Mouse (Mus musculus): Measurements from ENCODE around the gene Lfng. TPM values are rescaled to one million over a fixed set of nuclear protein-coding genes. Genes with fewer than 3 reads are reported as not detected.

The Lfng gene
- total RNA-seq, 2 experiments from 2014 or later, result 7.1 to 9.0 TPM

DNA sequence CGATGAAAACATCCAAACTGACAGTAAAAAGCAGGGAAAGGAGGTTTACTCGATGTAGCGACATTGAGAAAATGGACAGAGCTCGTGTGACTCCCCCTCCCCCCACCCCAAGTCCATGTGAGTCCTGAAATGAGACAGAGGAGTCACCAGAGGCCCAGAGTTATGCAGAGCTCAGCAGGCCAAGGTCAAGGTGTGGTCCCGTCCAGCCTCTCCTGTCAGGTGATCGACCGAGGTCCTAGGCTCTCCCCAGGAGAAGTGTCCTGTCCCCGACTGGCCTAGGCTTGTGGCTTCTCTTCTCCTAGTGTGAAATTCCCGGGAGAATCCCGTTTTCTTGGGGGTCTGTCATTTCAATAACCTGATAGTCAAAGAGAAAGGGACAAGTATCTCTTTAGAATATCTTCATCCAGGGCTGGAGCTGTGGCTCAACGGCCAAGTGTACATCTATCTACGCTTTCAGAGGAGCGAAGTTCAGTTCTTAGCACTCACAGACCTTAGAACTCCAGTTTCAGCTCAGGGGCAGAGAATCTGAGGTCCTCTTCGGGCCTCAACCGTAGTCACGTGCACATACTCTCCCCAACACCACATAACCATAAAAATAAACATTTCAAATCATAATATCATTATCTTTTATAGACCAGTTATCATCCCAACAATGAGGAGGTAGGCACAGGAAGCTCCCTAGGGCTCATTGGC lies 17.9 kb upstream of the Lfng start:
- DNase-seq, result no peak

DNA sequence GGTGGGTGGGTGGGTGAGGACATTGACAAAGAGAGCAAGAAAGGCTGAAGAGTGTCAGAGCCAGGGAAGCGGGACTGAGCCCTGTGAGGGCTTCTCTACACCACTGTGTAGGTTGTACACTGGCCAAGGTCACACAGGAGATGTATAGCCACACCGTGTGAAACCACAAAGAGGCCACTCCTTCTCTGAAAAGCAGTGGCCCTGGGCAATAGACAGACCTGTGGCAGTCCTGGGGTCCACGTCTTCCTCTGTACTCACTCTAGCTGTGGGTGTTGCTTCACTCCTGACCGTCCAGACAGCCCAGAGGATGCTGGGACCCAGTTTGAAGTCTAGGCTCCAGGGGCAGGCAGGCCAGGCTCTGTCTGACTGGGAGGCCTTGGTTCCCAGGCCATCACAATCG lies 12.3 kb upstream of the Lfng start:
- no peak for DNase-seq

DNA sequence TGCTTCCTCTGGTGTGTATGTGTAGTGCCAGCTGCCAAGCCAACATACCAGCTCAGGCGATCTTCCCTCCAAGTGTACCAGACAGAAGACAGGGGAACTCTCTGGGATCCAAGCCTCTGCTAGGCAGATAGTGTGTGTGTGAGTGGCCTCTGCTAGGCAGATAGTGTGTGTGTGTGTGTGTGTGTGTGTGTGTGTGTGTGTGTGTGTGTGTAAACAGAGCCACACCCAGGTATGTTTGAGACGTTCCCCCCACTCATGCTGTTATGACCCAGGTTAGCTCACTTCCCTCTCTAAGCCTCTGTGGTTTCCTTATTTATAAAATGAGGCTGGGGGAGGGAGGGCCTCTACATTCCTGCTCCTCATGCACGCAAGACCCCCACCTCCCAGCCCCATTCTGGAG lies 10.7 kb upstream of the Lfng start:
- no peak for DNase-seq

DNA sequence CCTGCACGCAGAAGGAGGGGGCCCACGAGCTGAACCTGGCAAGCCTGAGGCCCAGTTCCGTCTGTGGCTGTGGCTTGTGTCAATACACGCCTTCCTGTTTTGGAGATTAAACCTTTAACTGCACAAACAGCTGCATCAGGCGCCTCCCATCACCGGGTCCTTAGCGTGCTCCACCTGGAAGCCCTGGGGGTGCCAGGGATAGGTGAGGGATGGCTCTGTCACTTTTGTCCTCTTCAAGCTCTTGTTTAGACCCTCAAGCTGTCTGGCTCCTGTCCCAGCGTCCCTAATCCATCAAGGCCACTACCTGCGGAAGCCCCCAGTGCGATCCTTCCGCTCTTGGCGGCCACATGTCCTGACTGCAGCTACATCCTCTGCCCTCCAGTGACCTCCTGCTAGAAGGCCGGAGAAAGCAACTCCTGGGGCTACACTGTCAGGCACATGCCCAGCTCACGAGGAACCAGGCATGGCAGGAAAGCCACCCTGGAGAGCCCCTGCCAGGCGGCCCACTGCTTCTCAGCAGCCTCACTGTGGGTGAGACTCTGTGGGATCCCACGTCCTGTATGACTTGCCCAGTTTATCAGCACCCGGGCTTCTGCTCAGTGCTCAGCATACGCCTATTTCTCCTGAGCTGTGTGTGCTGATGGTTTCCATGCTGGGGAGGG lies 10.1 kb upstream of the Lfng start:
- DNase-seq, result no peak

DNA sequence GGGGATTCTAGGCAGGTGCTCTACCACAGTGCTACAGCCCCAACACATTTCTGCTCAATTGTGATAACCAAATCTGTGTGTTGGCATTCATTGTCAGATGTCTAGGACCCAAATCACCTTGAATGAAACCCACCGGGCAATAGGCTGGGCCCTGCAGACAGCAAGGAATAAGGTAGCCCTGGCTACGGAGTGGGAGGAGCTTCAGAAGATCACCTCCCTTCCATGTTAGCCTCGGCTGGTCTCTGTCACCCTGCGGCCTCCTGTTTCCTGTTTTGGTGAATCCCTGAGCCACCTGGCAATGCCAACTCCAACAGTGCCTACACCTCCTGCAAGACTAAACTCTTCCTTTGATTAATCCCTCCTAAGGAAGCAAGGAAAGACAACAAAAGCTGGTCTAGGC lies 9.3 kb upstream of the Lfng start:
- DNase-seq, result no peak

DNA sequence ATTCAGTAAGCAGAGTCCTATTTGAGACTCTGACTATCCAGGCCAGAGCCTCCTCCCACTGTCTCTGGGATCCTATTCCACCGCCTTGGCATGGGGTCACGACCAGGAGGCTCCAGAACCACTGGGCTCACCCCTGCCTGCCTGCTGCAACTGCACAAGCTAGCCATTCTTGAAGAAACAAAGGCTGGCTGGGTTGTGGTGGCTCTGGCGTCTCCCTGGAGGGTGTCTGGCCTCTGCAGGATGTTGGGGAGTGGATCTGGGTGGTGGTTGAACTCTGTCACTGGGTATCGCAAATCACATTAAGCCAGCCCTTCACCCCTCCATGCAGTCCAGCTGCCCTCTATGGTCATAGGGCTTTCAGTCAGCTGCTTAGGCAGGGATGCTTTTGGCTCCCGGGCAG lies 7.2 kb upstream of the Lfng start:
- DNase-seq, result no peak

DNA sequence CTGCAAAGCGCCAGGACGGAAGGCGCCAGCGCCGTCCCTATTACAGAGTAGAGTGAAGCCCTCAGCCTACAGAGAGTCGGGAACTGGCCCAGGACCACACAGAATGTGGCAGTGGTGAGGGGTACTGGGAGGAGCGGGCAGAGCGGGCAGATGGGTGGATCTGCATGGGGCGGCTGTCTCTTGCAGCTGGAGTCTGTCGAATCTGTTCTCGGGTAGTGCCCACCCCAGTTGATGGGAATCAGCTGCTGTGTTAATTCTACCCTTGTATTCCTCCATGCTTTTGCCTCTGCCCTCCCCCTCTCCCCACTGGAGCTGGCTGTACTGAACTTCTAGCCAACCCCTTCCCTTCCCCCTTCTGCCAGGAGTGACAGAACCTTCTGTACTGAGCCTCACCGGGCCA lies 5.4 kb upstream of the Lfng start:
- no peak for DNase-seq

DNA sequence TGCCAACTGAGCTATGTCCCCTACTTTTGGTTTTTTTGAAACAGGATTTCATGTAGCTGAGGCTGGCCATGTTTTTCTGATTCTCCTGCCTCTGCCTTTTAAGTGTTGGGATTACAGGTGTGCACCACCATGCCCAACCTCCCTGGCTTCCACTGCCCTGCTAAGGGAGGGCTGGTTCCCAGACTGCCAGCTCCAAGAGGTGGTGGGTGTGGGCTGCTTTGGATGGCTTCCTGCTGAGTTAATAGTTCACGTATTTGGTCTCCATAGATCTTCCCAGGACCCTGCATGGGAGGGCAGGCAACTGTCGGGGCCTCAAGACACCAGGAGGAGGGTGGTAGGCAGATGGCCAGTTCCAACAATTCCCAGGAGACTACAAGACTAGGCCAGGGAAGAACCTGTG lies 4.6 kb upstream of the Lfng start:
- no peak for DNase-seq

DNA sequence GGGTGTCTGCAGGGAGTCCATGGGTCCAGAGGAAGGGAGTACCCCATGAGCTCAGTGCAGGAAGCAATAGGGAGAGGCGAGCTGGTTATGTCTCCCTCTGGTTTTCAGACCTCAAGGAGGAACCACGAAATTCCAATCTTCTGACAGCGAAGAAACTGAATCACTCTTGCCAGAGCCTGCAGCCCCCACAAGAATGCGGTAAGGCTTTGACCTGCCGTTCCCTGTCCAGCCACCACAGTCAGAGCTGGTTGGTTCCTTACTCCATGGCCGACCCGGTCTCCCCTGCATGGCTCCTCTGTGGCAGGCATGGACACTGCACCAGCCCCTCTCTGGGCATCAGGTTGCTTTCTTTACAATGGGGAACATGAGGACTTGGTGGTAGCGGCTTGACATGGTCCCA lies 2.7 kb upstream of the Lfng start:
- DNase-seq, result no peak

DNA sequence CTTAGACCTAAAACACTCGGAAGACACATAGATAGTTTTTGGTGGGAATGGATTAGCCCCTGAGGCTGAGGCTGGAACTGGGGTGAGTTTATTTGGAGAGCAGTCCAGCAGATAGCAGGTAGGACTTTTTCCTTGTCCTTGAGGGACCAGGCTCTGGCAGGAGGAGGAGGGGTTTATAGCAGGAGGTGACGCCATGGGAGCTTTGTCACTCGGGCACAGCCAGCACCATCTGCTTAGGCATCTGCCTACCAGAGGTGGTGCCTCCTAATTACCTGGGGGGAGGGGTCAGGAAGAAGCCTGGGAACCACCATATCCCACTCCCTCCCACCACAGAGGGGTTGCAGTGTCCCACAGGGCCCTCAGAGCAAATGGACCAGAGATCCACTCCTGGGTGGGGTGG lies 1.9 kb upstream of the Lfng start:
- DNase-seq, result no peak

DNA sequence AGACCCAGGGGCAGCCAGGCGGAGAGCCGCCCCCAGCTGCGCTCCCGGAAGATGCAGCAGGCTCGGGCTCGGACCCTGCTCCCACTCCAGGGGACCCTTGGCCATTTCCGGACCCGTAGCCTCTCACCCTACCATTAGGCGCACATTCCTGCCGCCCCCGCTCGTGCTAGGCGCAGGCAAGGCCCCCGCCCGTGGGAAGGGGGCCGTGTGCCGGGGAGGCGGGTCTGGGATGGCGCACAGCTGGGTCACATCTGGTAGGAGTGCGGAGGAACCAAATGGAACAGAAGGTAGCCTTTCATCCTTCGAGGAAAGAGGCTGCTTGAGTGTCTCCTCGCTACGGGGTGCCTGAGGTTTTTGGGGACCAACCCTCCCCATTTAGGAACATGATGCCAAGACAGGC lies 734 bp upstream of the Lfng start:
- DNase-seq, result no peak

DNA sequence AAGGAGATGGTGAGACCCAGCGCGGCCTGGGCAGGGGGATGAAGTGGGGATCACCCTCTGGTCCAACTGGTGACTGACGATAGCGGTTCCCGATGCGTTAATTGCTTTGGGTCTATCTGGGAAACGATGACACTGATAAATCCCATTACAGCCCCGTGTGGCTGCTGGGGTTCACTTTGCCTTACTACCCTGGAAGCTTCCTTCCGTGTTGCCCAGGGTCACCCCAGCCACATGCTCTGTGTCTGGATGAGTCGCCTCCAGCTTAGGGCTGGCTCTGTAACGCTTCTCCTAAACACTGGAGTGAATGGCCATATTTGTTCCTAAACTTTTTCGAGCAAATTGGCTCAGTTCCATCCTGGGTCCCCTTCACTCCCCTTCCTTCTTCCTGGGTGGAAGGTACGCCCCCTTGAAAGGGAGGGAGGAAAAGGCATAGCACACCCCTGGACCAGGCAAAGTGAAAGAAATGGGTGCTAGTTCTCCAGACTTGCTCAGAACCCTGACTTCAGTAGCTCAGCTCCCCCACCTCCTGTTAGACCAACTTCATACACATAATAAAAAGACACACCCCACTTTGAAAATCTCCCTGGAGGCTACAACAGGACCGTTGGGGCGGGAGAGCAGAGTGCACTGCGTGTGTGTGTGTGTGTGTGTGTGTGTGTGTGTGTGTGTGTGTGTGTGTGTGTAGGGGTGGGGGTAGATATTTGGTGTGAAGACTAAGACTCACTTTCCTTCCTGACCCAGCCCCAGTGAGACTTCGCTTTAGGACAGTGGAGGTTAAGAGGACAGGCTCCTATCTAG lies 915 bp downstream of the Lfng start:
- no peak for DNase-seq

DNA sequence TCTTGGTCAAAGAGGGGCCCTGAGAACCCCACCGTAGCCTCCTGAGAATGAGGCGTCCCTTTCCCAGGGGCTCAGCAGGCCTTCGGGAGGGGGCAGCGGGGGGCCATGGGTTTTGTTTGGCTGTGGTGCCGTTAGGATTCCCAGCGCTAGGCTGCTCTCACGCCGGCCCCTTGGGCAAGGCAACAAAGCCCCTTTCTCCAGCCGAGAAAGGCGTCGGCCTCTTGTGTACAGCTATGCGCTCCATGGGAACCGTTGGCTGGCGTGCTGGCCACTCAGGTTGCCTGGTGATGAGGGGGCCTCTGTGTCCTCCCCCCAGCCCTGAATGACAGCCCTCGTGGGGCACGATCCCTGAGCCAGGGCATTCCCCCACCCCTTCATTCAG lies 1.5 kb downstream of the Lfng start:
- DNase-seq, result no peak

DNA sequence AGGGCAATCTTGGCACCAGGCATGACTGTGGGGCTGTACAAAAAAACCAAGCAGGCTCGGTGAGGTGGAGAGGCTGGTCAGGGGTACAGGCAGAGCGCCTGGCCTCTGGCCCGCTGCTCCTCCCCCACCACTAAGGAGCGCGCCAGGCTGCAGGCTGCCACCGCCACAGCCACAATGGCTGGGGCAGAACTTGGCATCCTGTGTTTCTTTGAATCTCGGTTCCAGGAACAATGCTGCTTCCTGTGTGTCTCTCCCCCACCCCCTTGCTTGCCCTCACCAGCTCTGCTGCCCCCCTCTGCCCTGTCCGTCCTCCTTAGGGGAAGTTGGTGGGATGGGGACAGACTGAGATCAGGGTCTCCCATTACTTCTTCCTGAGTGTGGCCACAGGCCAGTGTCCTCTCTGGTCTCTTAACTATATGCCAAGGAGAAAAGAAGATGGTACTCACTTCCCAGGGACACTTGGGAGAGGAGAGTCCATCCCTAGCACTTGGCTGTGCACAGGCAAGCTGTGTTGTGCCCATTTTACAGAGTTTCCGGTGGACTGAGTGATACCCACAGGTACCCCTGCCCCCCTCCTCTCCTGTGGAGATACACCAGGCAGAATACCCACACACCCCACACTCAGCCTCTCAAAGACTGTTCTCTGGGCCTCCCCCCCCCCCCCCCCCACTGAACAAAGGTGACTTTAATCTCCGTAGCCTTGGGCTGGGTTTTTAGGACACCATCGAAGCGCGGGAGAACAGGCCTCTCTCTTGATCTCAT lies 2.6 kb downstream of the Lfng start:
- DNase-seq, result no peak

DNA sequence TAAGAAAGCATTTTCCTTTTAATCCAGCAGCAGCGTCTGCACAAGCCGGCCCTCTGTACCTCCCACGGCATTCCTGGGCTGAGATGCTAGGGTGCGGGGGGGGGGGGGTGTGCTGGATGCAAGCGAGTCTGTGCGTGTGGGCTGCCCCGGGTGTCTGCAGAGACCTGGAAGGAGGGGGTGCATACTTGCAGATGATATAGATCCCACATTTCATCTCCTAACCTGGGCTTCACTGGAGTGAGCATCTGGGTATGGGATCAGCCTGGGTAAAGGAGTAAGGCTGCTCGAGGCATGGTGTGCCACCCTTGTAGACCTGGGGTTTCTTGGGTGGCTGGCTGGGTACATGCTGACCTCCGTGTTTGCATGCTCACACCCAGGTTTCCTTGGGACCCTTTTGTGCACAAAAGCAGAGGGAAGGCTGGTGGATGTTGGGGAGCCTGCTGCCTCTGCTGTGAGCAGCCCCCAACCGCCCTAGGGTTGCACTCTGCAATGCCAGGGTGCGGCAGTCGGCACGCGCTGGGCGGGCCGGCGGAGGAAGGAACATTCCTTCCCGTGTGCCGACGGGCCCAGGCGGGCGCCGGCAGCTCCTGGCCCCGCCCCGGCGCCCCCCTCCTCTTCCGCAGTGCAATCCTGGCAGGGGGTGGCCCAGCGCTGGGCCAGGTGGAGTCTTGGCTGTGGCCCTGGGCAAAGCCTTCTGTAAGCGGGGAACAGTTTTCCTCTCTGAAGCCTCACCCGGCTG lies 3.3 kb downstream of the Lfng start:
- peak; percentile 49 for DNase-seq

DNA sequence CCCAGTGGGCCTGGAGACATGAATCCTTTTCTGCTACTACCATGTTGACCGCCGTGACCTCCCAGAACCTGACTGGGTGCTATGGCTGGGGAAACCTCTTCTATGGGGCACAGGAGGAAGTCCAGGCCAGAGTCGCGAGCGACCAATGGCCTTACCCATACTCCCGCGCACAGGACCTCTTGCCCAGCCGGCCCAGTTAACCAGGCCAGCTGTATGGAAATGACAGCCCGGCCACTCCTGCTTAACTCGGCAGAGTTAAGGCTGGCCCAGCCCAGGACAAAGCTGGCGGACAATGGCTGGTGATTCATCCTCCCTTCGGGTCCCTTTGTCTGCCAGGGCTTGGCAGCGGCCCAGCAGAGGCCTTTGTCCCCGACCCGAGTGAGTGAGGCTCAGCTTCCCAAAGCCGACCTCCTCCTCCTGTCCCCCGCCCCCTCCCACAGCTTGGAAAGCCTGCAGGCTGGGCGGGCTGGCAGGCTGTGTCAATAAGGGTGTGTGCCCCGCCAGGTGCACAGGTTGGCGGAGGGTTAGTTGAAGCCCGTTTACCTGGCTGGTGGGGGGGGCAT lies 4.0 kb downstream of the Lfng start:
- peak; percentile 84 for DNase-seq

DNA sequence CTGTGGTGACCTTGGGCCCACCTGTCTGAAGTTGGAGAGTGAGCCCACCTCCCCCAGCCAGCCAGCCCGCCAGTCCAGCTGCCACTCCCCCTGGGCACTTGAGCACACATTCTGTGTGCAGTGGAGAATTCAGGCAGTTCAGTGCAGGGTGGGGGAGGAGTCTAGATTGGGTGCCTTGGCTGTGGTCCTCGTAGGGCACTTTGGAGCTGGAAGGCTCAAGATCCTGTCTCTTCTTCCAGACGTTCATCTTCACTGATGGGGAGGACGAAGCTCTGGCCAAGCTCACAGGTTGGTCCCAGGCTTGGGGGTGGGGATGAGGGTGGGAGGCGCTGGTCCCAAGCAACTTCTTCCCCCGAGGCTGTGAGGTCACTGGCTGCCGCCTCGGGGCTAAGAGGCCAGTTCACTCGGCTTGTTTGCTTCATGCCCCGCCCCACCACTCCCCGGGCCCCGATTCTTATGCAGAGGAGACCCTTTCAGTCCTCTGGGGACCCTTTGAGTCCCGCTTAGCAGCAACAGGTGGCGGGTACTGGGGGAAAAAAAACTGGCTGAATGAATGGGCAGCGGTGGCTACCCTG lies 4.6 kb downstream of the Lfng start:
- no peak for DNase-seq

DNA sequence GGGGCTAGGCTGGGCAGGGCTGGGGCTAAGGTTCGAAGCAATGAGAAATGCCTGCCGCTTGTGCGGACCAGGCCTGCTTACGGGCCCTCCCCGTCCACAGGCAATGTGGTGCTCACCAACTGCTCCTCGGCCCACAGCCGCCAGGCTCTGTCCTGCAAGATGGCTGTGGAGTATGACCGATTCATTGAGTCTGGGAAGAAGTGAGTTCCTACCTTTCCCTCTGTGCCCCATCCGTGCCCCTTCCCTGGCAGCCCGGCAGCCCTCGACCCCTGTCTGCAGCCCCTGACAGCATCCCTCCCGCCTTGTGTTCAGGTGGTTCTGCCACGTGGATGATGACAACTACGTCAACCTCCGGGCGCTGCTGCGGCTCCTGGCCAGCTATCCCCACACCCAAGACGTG lies 5.1 kb downstream of the Lfng start:
- no peak for DNase-seq

DNA sequence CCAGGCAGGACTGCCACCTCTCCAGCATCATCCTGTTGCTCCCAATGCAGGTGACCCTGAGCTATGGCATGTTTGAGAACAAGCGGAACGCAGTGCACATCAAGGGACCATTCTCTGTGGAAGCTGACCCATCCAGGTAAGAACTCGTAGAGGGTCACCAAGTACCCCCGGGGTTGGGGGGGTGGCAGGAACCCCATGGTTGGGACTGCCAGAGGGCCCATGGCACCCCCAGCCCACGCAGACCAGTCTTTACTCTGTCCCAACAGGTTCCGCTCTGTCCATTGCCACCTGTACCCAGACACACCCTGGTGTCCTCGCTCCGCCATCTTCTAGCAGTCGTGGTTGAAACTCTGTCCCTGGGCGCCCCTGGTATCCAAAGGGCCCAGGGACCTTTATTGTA lies 7.0 kb downstream of the Lfng start:
- DNase-seq, result no peak

DNA sequence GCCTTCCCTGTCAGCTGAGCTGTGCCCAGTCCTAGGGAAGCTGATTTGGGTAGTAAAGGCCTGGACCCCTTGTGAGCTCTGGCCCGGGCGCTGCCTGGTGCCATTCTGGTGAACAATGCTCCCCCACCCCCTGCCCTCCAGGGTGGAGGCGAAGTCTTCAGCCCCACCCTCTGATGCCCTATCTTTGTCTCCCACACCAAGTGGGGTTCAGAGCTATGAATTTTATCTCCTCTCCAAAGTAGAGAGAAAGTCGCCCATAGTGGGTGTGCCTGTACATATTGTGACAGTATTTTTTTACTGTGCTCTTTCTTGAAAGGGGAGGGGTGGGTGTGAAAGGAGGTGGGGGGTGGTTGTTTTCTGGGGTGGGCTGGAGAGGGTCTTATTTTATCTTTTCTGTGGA lies 7.7 kb downstream of the Lfng start:
- no peak for DNase-seq

DNA sequence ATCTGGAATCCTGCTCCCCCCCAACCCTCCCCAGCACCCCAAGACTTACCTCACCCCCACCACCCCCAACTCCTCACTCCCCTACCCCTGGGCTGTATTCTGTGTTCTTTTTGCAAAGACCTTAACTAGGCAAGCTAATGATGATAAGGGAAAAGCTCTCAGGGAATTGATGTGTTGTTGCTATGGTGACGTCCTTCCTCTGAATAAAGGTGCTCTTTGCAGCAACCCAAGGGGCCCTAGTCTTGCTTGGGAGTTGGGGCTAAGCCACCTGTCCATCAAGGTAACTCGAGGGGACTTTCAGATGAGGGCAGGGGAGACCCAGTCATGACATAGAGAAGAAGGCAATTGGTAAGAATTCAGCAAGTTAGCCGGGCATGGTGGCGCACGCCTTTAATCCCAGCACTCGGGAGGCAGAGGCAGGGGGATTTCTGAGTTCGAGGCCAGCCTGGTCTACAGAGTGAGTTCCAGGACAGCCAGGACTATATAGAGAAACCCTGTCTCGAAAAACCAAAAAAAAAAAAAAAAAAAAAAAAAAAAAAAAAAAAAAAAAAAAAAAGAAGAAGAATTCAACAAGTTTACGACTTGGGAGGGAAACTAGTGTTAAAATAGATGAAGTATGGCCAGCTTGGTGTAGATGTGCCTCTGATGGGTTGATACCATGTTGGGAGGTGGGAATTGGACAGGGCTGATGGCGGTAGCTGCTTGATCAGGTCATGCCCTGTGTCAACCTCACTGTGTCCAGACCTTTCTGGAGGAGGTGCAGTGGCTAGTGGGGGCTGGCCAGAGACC lies 8.4 kb downstream of the Lfng start:
- DNase-seq, result no peak

Data from gastrocnemius, postnatal 10 days (tissue).